Mouse (Mus musculus): ENCODE measurements around the gene Mst1r. TPM values are rescaled to one million over a fixed set of nuclear protein-coding genes. Genes with fewer than 3 reads are reported as not detected.
A peak's percentile ranks its signal among the peaks of the same experiment; 100 is the strongest.

Mst1r gene
- total and polyA plus RNA-seq, 2 experiments, result 0.18 to 0.70 TPM

- Histone ChIP-seq H3K36me3 (ENCODE audit: control insufficient read depth, insufficient read depth, low read length) (no peaks in the 10 kb centered on the region), H3K4me1 (ENCODE audit: control insufficient read depth, insufficient read depth, low read length) (0 out of 2 replicates have a peak, but pooled peaks cover 3% of the 10 kb centered on the region), H3K9ac (ENCODE audit: low read depth, low read length) (0 out of 2 replicates have a peak overlapping the region, but pooled peaks have one; percentile 21), H3K4me3 (ENCODE audit: insufficient read depth, low read depth, low read length) (no peak overlapping the region), H3K79me2 (ENCODE audit: control insufficient read depth, insufficient read depth, low read length) (no peaks in the 10 kb centered on the region), H3K27me3 (ENCODE audit: control insufficient read depth, insufficient read depth, low read length) (peaks cover 16% of the 10 kb centered on the region), H3K27ac (replicated peaks; ENCODE audit: insufficient read depth, low read depth, low read length) (no peak overlapping the region)
- DNase-seq (ENCODE audit: extremely low read depth, low read depth, low spot score), result no peak
- no peak for TF ChIP-seq POLR2A (IDR thresholded peaks at IDR 0.05; ENCODE audit: extremely low read depth, insufficient read depth, low read length)
- TF ChIP-seq CTCF (IDR thresholded peaks at IDR 0.05; ENCODE audit: low read depth, low read length), result no peak
- WGBS, result 6% methylated on average over 41 of the region's 41 CpGs
These were observed 29.1 kb downstream of the Mst1r start for GRCm38 (mm10) chr9:107935790-107936214.

DNA sequence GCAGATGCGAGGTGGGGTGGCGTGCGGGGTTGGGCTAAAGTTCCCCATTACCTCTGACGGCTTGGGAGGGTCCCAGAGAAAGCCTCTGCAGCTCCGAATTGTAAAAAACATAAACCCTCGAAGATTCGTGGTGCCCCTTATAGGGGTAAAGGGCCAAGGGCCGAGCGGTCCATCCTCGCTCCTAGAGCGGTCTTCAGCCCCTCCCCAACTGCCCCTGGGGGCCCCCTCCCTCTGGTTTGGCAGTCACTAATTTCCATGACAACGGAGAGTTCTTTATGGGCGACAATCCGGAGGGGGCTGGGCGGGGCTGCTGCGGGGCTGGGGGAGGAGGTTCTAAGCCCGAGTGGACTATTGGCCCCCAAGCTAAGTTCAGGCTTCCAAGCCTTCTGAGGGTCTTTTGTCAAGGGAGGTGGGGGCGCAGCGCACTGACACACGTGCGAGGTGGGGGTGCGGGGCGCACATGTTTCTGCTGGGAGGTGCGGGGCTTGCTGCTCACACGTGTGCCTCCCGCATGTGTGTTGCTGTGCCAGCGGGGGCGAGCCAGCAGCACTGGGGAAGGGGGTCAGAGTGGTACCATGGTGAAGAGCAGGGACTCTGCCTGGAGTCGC, 29.6 kb downstream of the Mst1r start:
- Histone ChIP-seq H3K27ac (replicated peaks; ENCODE audit: insufficient read depth, low read depth, low read length) (no peak overlapping the region), H3K79me2 (ENCODE audit: control insufficient read depth, insufficient read depth, low read length) (no peaks in the 10 kb centered on the region), H3K4me1 (ENCODE audit: control insufficient read depth, insufficient read depth, low read length) (0 out of 2 replicates have a peak, but pooled peaks cover 3% of the 10 kb centered on the region), H3K9ac (ENCODE audit: low read depth, low read length) (no peak overlapping the region), H3K27me3 (ENCODE audit: control insufficient read depth, insufficient read depth, low read length) (peaks cover 16% of the 10 kb centered on the region), H3K4me3 (ENCODE audit: insufficient read depth, low read depth, low read length) (no peak overlapping the region), H3K36me3 (ENCODE audit: control insufficient read depth, insufficient read depth, low read length) (no peaks in the 10 kb centered on the region)
- no peak for TF ChIP-seq POLR2A (IDR thresholded peaks at IDR 0.05; ENCODE audit: extremely low read depth, insufficient read depth, low read length)
- DNase-seq (ENCODE audit: extremely low read depth, low read depth, low spot score), result no peak
- WGBS, result 13% methylated on average over 29 of the region's 29 CpGs

GRCm38 (mm10) chr9:107936831-107937230, 30.2 kb downstream of the Mst1r start:
- WGBS, result 51% methylated on average over 3 of the region's 3 CpGs

DNA sequence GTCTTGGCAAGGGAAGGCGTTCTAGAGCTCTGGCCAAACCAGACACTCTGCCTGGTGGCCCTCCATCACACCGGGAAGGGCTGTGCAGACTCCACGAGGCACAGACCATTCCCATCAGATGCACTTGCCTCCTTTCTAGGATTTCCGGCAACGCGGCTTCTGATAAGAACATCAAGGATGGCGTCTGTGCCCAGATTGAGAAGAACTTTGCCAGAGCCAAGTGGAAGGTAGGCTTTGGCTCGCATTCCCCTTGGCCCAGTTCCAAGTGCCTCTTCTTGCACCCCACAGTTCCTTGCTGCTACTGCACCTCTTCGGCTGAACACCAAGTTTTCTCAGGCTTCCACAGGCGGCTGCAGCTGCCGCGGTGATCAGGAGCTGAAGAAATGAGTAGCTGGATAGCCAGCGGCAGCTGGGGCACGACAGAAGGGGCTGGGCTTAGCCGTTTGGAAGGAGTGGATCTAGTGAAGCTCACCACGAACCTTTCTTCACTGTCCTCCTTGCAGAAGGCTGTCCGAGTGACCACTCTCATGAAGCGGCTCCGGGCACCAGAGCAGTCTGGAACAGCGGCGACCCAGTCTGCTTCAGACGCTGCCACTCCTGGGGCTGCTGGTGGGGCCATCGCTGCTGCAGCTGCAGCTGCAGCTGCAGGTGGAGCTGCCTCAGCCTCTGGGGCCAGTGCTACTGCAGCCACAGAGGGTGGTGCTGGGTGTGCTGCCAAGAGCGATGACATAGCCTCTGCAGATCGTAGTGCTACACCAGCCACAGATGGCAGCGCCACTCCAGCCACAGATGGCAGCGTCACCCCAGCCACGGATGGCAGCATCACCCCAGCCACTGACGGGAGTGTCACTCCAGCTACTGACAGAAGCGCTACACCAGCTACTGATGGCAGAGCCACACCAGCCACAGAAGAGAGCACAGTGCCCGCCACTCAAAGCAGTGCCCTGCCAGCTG, 40.8 kb downstream of the Mst1r start:
- 88% methylated on average over 31 of the region's 31 CpGs for WGBS
- Histone ChIP-seq H3K9ac (ENCODE audit: low read depth, low read length) (no peak overlapping the region), H3K79me2 (ENCODE audit: control insufficient read depth, insufficient read depth, low read length) (no peaks in the 10 kb centered on the region), H3K27me3 (ENCODE audit: control insufficient read depth, insufficient read depth, low read length) (no peaks in the 10 kb centered on the region), H3K4me1 (ENCODE audit: control insufficient read depth, insufficient read depth, low read length) (no peaks in the 10 kb centered on the region), H3K4me3 (ENCODE audit: insufficient read depth, low read depth, low read length) (no peak overlapping the region), H3K27ac (replicated peaks; ENCODE audit: insufficient read depth, low read depth, low read length) (no peak overlapping the region), H3K36me3 (ENCODE audit: control insufficient read depth, insufficient read depth, low read length) (no peaks in the 10 kb centered on the region)
- DNase-seq (ENCODE audit: extremely low read depth, low read depth, low spot score), result no peak
- TF ChIP-seq CTCF (IDR thresholded peaks at IDR 0.05; ENCODE audit: low read depth, low read length), result no peak
- TF ChIP-seq POLR2A (IDR thresholded peaks at IDR 0.05; ENCODE audit: extremely low read depth, insufficient read depth, low read length), result no peak

More at GRCm38 (mm10) chr9:107936831-107937230, 30.2 kb downstream of the Mst1r start:
- 0 out of 2 replicates have a peak, but pooled peaks cover 3% of the 10 kb centered on the region for H3K4me1 ChIP-seq (ENCODE audit: control insufficient read depth, insufficient read depth, low read length)
- H3K9ac ChIP-seq (ENCODE audit: low read depth, low read length), result no peak overlapping the region
- no peak overlapping the region for H3K4me3 ChIP-seq (ENCODE audit: insufficient read depth, low read depth, low read length)
- no peaks in the 10 kb centered on the region for H3K79me2 ChIP-seq (ENCODE audit: control insufficient read depth, insufficient read depth, low read length)
- no peaks in the 10 kb centered on the region for H3K36me3 ChIP-seq (ENCODE audit: control insufficient read depth, insufficient read depth, low read length)
- peaks cover 16% of the 10 kb centered on the region for H3K27me3 ChIP-seq (ENCODE audit: control insufficient read depth, insufficient read depth, low read length)
- TF ChIP-seq POLR2A (IDR thresholded peaks at IDR 0.05; ENCODE audit: extremely low read depth, insufficient read depth, low read length) (no peak), CTCF (IDR thresholded peaks at IDR 0.05; ENCODE audit: low read depth, low read length) (no peak)
- H3K27ac ChIP-seq (replicated peaks; ENCODE audit: insufficient read depth, low read depth, low read length), result no peak overlapping the region
- no peak for DNase-seq (ENCODE audit: extremely low read depth, low read depth, low spot score)

DNA sequence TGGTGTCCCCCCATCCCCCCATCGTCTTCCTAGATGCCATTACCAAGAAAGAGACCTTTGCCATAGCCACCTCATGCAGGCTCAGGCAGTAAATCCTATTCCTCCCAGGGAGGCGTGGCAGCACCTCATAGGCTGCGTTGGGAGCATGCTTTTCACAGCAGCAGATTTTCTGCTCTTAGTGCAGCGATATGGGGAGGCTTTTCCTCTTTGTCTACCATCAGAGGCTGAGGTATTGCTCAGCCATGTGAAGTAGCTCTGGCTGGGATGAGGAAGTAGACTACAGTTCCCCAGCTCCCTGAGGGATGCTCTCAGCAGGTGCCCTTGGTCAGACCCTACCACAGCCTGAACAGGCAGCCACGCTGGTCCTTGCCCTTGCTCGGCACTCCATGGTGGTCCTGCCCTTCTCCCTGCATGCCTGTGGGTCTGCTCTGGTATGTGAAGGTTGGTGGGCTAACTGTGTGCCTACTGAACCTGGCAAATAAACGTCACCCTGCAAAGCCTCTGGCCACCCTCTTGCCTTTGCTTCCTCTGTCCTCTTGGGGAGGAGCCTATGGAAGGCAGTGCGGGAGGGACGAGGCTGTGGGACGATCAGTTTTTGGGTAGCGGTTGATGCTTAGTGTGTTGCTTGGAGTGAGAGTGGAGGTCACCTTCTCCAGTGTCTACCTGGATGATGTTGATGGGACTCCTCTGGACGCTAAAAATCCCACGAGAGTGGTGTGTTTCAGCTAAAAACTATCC, 42.7 kb downstream of the Mst1r start:
- H3K27ac ChIP-seq (replicated peaks; ENCODE audit: insufficient read depth, low read depth, low read length), result no peak overlapping the region
- H3K4me1 ChIP-seq (ENCODE audit: control insufficient read depth, insufficient read depth, low read length), result no peaks in the 10 kb centered on the region
- no peaks in the 10 kb centered on the region for H3K36me3 ChIP-seq (ENCODE audit: control insufficient read depth, insufficient read depth, low read length)
- no peak for DNase-seq (ENCODE audit: extremely low read depth, low read depth, low spot score)
- WGBS, result 86% methylated on average over 13 of the region's 13 CpGs
- no peaks in the 10 kb centered on the region for H3K27me3 ChIP-seq (ENCODE audit: control insufficient read depth, insufficient read depth, low read length)
- H3K4me3 ChIP-seq (ENCODE audit: insufficient read depth, low read depth, low read length), result no peak overlapping the region
- TF ChIP-seq POLR2A (IDR thresholded peaks at IDR 0.05; ENCODE audit: extremely low read depth, insufficient read depth, low read length), result no peak
- no peak overlapping the region for H3K9ac ChIP-seq (ENCODE audit: low read depth, low read length)
- H3K79me2 ChIP-seq (ENCODE audit: control insufficient read depth, insufficient read depth, low read length), result no peaks in the 10 kb centered on the region

Measured in liver, adult 2 months (tissue).